Mouse (Mus musculus) gastrocnemius, adult 8-10 months (tissue): ENCODE measurements around the gene Supt20. TPM values are rescaled to one million over a fixed set of nuclear protein-coding genes. Genes with fewer than 3 reads are reported as not detected.
"Not testable (repeated sequence)": the region's sequence is repeated elsewhere in the genome, so short reads cannot be mapped to it uniquely, and the experiment has no call there.

Experiments
- DNase-seq, 2 experiments: peaks; one replicate each; pipeline ENCODE4 v3.0.0; 2022; ENCODE audit warnings: low spot score in 2 of 2
- total RNA-seq, 4 experiments: library from RNA; stranded (reverse); gene quantifications; 2 replicates each; pipeline ENCODE4 v1.2.4; 2022

The Supt20 gene
- total RNA-seq, 4 experiments from 2014 or later = 9.0 to 13.8 (median 10.8) TPM

DNA sequence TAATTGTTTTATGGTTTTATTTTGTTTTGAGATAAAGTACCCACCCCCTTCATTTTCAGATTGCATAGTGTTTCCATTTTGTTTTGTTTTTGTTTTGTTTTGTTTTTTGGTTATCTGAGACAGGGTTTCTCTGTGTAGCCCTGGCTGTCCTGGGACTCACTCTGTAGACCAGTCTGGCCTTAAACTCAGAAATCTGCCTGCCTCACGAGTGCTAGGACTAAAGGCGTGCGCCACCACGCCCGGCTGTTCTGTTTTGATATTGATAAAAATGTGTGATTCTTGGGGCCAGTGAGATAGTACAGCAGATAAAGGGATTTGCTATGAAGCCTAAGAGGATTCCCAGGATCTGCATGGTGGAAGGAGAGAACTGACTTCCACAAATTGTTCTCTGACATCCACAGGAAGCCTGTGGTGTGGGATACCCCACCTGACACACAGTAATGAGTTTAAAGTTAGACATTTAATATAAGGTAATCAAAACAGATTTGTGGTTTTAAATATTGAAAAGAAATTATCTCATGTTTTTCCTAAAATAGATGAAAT, 7.2 kb downstream of the Supt20 start:
- no peak for DNase-seq

DNA sequence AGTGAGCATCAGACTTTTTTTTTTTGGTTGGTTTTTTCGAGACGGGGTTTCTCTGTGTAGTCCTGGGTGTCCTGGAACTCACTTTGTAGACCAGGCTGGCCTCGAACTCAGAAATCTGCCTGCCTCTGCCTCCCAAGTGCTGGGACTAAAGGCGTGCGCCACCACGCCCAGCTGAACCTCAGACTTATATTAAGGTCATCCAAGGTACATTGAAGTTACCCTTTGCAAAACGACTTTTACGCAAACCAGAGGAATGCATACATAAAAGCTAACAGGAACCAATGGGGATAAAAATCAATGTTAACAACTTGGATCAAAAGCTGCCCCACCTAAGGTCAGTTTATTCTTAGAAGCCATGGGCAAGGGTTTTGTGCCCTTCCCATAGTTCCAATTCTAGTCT, 11.5 kb downstream of the Supt20 start:
- not testable (repeated sequence) for DNase-seq

DNA sequence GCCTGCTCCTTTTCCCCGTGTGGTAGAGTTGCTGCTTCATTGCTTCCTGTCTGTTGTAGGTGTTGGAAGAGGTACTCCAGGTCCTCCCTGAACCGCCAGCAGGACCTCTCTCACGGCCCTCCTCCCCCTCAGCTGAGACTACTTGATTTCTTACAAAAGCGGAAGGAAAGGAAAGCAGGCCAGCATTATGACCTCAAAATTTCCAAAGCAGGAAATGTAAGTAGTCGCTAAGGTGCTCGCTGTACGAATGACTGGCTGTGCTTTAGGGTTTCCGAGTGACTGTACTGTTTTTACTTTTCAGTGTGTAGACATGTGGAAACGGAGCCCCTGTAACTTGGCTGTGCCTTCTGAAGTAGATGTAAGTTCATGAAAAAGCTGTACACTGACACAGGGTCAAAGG, 16.4 kb downstream of the Supt20 start:
- DNase-seq = no peak

DNA sequence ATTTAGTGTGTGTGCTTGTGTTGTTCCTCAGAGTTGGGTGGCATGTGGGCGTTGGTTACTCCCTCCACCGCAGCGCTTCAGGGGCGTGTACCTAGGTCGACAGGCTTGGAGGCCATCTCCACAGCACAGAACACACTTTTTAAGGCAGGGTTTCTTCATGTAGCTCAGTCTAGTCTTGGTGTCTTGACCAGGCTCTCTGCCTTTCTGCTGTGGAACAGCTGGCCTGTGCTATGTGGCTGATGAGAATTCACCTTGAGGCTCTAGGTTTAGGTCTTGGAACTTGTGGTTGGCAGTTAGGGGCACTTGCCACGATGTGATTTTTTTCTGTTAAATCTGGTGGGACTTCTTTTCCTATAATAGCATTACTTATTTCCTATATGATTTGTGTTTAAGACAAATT, 21.6 kb downstream of the Supt20 start, which contains the start of gene Gm21958:
TSS of gene Gm21958 (minus strand) at position 101 of the 400 bp plus-strand sequence.
- DNase-seq = no peak

DNA sequence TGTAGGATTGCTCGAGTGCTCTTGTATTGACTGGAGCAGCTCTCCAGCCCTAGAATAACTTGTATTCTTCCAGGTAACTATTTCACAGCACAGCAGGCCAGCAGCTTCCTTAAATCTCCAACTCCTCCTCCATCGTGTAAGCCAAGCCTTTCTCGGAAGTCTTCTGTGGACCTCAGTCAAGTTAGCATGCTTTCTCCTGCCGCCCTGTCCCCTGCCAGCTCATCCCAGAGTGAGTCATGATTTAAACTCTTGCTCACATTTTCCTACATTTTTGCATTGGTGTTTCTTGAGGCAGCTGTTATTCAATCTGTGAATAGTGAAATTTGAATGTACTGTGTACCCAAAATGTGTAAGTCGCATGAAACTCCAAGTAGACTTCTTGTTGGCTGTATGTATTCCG, 22.9 kb downstream of the Supt20 start:
- DNase-seq = no peak

DNA sequence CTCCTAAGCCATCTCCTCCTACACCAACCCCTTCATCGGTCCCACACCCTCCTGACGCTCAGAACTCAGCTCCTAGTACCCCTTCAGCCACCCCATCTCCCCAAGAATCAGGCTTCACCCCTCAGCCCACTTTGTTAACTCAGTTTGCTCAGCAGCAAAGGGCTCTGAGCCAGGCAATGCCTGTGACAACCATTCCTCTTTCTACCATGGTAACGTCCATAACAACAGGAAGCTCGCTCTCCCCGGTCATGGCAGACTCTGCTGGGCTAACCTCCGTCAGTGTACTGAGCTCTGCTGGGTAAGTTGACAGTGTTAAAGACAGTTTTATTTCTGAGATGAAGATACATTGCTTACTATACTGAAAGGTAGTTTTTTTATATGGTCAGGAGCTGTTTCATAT, 24.7 kb downstream of the Supt20 start:
- DNase-seq = no peak

DNA sequence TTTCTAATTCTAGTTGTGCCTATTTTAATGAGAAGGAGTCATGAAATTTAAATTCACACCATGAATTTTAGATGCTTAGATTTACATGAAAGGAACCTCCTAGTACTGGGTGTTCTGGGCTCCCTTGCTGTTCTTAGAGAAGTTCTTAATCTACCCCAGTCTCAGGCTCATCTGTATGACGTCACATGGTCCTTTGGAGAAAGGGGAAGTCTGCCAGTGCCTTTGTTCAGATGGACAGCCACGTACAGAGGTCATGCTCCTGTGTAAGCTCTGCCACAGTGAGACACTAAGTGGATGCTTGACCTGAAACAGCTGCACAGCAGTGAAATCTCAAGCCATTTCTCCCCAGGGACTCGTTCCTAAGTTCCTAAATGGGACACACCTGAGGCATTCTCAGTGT, 26.3 kb downstream of the Supt20 start:
- DNase-seq = no peak

DNA sequence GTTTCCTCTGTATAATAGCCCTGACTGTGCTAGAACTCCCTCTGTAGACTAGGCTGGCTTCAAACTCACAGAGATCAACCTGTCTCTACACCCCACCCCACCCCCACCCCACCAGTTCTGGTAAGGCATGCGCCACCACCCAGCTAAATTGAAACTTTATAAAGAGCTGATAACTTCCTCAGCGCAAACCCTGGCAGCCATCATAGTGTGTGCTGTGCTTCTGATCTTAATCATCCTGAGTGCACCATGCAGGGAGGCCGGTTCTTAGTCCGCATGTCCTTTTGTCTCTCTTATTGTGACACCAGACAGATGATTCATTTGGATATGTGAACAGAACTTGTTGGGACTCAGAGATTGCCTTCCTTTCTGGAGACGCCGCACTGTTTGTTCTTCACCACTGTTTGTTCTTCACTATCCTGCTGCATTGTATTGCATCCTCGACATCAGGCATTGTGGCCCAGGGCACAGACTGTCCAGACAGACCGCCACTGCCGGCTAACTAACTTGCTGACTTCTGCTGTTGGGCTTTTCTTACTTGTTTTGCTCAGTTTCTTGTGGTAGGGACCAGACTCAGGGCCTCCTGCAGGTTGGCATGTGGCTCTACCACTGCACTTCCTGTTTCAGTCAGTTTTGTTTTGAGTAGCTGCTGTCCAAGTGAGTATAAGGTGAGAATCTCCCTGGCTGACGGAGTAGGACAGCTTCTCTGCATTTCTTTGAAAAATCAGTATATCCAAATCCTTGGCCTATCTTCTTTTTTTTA, 31.3 kb downstream of the Supt20 start:
- no peak for DNase-seq

DNA sequence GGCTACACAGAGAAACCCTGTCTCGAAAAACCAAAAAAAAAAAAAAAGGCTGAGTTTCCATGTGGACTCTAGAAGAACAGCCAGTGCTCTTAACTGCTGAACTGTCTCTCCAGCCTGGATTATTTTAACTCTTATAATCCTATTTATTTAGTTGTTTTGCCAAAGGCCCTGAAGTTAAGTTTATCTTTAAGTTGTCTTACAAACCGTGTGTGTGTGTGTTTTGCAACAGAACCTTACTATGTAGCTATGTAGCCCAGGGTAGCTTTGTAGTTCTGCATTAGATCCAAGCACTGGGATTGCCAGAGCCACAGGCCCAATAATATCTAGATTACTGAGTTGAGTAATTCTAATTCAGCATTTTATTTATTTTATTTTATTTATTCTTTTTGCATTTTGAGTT, 32.7 kb downstream of the Supt20 start:
- no peak for DNase-seq

DNA sequence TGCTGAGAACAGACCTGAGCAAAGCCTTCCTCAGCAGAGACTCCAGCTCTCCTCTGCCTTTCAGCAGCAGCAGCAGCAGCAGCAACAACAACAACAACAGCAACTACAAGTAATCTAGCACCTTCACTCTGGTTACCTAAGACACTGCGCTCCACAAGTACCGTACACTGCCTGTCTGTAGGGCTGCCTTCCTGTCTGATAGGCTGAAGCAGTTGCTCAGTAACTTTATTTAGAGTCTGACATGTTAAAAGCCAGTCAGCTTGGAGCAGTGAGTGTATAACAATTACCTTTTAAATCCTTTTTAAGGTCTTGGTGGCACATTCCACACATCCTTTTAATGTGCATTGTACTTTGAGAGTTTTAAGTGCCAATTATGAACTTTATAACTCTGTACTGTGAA, 35.0 kb downstream of the Supt20 start:
- no peak for DNase-seq

DNA sequence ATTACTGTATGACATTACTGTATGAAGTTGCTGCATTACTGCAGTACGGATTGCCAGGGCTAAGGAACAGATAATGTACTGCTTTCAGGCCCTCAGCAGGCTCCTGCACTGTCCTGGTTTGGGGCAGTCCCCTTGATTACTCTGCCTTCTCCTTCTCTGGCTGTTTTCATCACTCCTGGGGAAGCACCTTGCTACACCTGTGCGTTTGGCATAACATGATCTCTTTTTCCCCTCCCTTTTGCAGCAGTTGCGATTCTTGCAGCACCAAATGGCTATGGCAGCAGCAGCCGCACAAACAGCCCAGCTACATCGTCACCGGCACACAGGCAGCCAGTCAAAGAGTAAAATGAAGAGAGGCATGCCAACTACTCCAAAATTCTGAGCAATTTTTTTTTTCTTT, 35.5 kb downstream of the Supt20 start:
- DNase-seq = no peak

DNA sequence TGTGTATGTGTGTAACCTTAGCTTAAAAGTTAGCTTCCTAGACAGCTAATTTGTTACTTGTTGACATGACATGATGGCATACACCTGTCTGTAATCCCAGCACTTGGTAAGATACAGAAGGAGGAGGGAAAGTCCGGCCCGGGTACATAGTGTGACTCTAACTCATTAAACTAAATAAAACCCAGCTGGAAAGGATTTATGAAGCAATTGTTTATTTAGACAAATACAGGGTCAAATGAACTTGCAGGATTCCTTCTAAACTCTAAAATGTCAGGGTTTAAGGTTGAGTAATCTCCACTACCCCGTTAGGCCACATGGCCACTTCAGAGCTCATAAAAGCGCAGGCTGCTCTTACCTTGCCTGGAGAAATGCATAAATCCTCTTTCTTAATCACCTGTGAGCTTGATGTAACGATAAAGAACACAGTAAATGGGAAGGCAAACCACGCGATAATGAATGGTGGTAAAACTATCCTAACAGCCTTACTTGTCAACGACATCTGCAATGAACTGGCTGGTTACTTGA, 39.1 kb downstream of the Supt20 start:
- no peak for DNase-seq

DNA sequence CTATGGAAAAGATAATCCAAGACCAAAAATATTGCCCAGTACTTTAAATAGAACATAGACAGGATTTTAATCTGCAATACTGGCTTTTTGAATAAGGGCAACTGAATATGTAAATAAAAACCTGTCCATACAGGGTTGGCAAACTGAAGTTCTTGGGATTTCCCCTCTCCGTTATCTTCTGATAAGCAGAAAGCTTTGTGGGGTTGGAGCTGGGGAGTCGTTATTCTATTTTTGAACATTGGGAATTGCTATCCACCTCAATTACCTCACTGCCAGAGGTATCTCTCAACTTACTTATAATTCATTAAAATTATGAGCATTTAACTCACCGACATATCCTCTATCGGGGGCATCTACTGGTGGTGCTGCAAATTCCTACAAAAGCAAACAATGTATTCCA, 39.8 kb downstream of the Supt20 start:
- no peak for DNase-seq

DNA sequence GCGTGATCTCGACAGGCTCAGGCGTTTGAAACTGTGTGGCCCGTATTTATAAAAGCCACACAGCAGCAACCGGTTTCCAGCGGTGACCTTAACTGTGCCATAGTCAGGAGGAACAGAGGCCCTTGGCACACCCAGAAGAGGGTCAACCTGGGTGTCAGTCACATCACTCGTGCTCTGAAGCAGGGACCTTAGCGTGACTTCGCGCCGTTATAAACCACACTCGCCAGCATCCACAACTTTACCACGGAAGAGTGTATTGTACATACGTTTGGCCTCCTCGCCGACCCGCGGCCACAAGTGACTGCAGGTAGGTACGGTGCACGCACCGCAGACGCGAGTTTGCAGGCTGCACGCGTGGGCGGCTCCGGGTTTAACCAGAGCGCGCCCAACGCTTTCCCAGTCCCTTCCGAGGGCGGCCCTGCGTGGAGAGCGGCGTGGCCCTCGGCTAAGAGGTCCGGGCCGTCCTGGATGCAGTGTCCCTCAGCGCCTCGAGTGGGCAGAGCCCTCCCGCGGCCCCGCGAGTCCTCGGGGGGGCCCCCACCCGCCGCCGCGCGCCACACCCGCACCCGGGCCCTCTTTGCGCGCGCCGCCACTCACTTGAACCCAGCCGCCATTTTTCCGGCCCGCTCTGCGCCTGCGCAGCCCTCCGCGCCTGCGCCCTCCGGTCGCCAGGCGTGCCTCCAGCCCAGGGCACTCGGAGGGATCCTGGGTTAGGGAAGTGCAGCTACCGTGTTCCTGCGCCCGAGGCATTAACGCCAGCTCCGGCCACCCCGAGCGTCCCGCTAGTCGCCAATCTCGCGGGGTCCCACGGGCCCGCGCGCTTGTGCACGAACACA, 42.0 kb downstream of the Supt20 start:
- DNase-seq = peak; percentile 68 to 80

DNA sequence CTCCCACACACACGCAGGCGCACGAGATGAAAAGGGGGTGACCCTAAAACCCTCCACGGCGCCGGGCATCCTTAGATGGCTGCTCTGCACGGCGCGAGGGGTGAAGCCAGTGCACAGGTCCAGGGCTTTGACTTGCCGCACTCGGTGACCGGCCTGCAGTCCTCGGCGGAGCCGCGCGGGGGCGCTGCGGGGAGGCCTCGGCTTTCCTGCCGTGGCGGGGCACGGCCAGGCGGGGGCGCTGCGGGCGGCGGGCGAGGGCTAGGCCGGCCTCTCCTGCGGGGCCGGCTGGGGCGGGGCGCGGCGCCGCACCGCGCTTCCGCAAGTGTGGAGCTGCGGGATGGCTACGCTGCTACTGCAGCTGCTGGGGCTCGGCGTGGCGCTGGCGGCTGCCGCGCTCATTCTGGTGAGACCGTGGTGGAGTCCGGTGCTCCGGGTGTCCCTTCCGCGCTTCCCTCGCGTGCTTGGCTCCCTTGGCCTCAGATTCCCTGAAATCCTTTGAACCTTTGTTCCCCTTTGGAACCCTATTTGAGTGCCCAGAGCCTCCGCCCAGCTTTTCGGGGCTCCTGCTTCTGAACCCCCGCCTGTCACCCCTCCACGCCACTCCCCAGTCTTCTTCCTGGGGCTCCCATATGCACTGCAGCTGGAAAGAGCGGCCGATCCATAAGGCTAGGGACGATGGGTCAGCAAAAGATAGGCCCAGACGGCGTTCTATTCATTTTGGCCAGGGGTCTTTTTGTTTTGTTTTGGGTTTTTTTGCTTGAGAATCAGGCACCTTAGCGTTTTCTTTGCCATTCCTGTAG, 42.8 kb downstream of the Supt20 start, which contains the start of the genes Exosc8 and Alg5:
TSS of gene Exosc8 (minus strand) at position 147 of the 800 bp plus-strand sequence.
TSS of gene Alg5 (plus strand) at position 293 of the 800 bp plus-strand sequence.
- DNase-seq = peak; percentile 82 to 83

DNA sequence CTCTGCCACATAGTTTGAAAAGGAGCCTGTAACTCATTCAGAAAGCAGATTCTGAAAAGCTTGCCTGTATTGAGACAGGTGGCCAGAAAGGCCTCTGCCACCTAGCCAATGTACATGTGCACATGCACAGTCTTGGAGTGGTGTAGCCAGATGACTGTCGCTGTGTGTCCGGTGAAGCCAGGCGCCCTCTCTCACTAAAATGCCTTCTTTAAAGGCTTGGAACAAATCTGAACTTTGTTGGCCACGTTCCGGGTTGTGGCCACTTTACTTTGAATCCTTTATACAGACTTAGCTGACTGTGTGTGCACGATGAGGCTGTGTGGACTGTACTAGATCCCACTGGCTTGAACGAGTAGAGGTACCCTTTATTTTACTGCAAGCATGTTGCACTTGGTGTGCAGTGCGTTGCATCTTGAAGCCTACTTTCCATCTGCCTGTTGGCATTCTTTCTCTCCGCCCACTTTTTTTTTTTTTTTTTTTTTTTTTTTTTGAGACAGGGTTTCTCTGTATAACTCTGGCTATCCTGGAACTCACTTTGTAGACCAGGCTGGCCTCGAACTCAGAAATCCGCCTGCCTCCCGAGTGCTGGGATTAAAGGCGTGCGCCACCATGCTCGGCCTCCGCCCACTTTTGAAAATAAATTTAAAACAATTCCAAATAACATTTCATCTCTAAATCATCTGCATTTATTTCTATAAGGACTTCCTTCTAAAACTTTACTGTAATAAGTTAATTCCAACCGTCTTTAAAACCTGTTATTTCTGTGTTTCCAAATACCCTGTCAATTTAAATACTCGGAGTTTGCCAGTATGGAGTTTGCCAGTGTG, 43.7 kb downstream of the Supt20 start:
- no peak for DNase-seq

DNA sequence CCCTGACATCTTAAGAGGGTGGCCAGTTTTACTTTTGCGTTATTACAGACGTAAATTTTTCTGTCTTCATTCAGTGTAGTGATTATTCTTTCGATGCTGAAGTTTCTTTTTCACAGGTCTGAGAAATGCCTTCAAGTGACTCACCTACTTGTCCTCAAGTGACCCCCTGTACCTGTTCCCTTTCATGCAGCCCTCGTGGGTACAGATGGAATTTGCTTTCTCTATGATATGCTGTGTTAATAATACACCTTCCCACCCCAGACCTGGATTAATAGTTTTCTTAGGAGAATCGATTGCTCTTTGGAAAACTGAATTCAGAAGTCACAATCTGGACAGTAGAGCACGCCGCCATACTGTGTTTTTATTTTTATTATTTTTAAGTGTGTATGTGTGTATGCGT, 44.7 kb downstream of the Supt20 start:
- no peak for DNase-seq

DNA sequence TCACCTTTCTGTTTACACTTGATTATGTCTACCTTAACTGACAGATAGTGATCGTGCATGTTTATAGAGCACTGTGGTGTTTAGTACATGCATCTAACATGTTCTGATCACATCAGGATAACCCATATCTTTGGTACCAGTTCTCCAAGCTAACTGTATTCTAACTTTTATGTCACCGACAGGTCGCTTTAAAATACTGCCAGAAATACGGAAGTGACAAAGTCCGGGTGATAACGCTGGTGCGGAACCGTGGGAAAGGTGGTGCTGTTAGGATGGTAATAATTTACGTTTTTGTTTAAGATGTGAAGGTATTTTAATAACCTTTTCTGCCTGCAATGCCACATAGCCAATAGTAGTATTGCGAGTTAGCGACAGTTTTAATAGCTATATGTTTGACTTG, 49.4 kb downstream of the Supt20 start:
- no peak for DNase-seq

DNA sequence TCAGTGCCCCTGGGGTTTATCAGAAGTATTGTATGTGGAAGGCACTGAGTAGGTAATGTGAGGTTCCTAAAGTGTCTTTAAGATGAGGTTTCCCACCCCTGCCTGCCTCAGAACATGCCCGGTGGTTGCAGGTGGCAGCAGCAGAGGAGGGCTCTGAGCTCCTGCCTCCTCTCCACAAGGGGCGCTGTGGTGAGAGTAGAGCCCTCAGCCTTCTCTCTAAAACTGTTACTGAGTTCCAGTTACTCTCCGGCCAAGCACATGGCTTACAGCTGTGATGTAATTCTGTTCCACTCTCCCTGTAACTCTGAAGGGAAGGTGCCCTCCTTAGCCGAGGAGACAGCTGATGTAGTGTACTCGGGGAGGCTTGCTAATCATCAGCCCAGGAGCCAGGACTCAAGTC, 53.2 kb downstream of the Supt20 start:
- no peak for DNase-seq

DNA sequence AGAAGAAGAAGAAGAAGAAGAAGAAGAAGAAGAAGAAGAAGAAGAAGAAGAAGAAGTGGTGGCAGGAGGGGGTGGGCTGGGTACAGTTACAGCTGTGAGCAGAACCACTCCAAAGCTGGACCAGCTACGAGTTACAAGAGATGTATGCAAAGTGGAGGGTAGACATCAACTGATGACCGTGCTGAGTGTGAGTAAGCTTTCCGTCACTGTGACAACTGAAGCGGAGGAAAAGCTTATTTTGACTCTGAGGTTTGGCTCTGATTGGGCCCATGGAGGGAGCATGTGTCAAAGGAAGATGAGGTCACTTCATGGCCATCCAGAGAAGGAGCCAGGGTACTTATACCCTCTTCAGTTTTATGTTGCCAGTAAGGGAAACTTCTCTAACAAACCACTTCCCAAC, 60.8 kb downstream of the Supt20 start:
- no peak for DNase-seq
